Mouse (Mus musculus) limb, embryonic 15.5 days (tissue): ENCODE results near the gene Sdsl. TPM values are rescaled to one million over a fixed set of nuclear protein-coding genes. Genes with fewer than 3 reads are reported as not detected.
"Not testable (repeated sequence)": the region's sequence is repeated elsewhere in the genome, so short reads cannot be mapped to it uniquely, and the experiment has no call there.

Experiments used
- ATAC-seq: fragments of 200-750 bp; cut with Nextera tagmentation; 2 replicates; pipeline ENCODE4 v1.8.0; 2017; ENCODE audit warnings: low read depth, moderate TSS enrichment; ENCODE audit not compliant: insufficient number of reproducible peaks, low FRiP score, low TSS enrichment
- H3K27ac ChIP-seq: fragments of 300-500 bp; sonication (generic); 2 replicates; pipeline ENCODE4 v1.5.1; 2015; ENCODE audit warnings: moderate library complexity, mild to moderate bottlenecking, inconsistent platforms
- H3K27me3 ChIP-seq: fragments of 300-500 bp; sonication (generic); 2 replicates; pipeline ENCODE4 v1.6.1; 2015; ENCODE audit warnings: inconsistent platforms
- H3K36me3 ChIP-seq: fragments of 300-500 bp; sonication (generic); 2 replicates; pipeline ENCODE4 v1.6.1; 2015; ENCODE audit warnings: inconsistent platforms
- H3K4me1 ChIP-seq: fragments of 300-500 bp; sonication (generic); 2 replicates; pipeline ENCODE4 v1.6.1; 2015; ENCODE audit warnings: inconsistent platforms
- H3K4me2 ChIP-seq: fragments of 300-500 bp; sonication (generic); 2 replicates; pipeline ENCODE4 v1.6.1; 2015; ENCODE audit warnings: mild to moderate bottlenecking, inconsistent platforms
- H3K4me3 ChIP-seq: fragments of 300-500 bp; sonication (generic); 2 replicates; pipeline ENCODE4 v1.5.1; 2015; ENCODE audit warnings: mild to moderate bottlenecking, inconsistent platforms
- H3K9ac ChIP-seq: fragments of 300-500 bp; sonication (generic); 2 replicates; pipeline ENCODE4 v1.6.1; 2015; ENCODE audit warnings: inconsistent platforms
- H3K9me3 ChIP-seq: fragments of 300-500 bp; sonication (generic); 2 replicates; pipeline ENCODE4 v1.6.1; 2016; ENCODE audit warnings: inconsistent platforms
- WGBS: fragments of 180-500 bp; shearing (Covaris S2); methylation state at CpG from one replicate; pipeline ENCODE4 v1.1.7; 2015; 5-methylcytosine and 5-hydroxymethylcytosine counted together
- polyA plus RNA-seq: library from polyadenylated mRNA; unstranded; fragments of >200 nt; fragmentation: Nextera tagmentation; extraction: Ambion mirVana; gene quantifications from 2 replicates; pipeline ENCODE4 v1.2.1, GENCODE M21; 2015

Sdsl gene
- polyA plus RNA-seq, 1 experiment from 2014 or later: 0.95 TPM

GRCm38 (mm10) chr5:120505781-120506180 lies 33.2 kb upstream of the Sdsl start:
- Histone ChIP-seq H3K27me3 (no peaks in the 10 kb centered on the region), H3K9me3 (no peaks in the 10 kb centered on the region), H3K27ac (no peak overlapping the region), H3K9ac (no peak overlapping the region), H3K4me3 (no peak overlapping the region), H3K36me3 (no peaks in the 10 kb centered on the region), H3K4me2 (peak overlapping the region; percentile 23; the same call in 1 of the 2 replicates), H3K4me1 (peaks cover 34% of the 10 kb centered on the region)
- ATAC-seq: no peak
- 63% methylated on average over 9 of the region's 9 CpGs for WGBS

- H3K4me3 ChIP-seq: no peak overlapping the region
- H3K36me3 ChIP-seq: no peaks in the 10 kb centered on the region
- WGBS: 17% methylated on average over 16 of the region's 16 CpGs
- H3K27ac ChIP-seq: no peak overlapping the region
- H3K9me3 ChIP-seq: no peaks in the 10 kb centered on the region
- H3K27me3 ChIP-seq: no peaks in the 10 kb centered on the region
- H3K4me2 ChIP-seq: peak overlapping the region; percentile 23; the same call in 1 of the 2 replicates
- peaks cover 31% of the 10 kb centered on the region for H3K4me1 ChIP-seq
- ATAC-seq: no peak
- no peak overlapping the region for H3K9ac ChIP-seq
Observed at GRCm38 (mm10) chr5:120505368-120505767, 32.8 kb upstream of the Sdsl start.

- Histone ChIP-seq H3K36me3 (0 out of 2 replicates have a peak, but pooled peaks cover 6% of the 10 kb centered on the region), H3K4me3 (peak within 1 kb of the TSS; percentile 81), H3K9ac (peak within 1 kb of the TSS; percentile 83), H3K27ac (no peak within 1 kb of the TSS), H3K9me3 (no peaks in the 10 kb centered on the region), H3K4me1 (peaks cover 31% of the 10 kb centered on the region), H3K27me3 (no peaks in the 10 kb centered on the region), H3K4me2 (peak within 1 kb of the TSS; percentile 91)
- ATAC-seq: peak; percentile 49; the same call in 1 of the 2 replicates
- 0% methylated on average over 50 of the region's 55 CpGs for WGBS
Observed at GRCm38 (mm10) chr5:120503144-120503795, 30.7 kb upstream of the Sdsl start, which contains the start of gene Plbd2. Gene Plbd2 (minus strand): TSS chr5:120503625.

GRCm38 (mm10) chr5:120502675-120503143 lies 30.1 kb upstream of the Sdsl start:
- H3K9me3 ChIP-seq: no peaks in the 10 kb centered on the region
- H3K27me3 ChIP-seq: no peaks in the 10 kb centered on the region
- H3K27ac ChIP-seq: no peak overlapping the region
- peaks cover 31% of the 10 kb centered on the region for H3K4me1 ChIP-seq
- peak overlapping the region; percentile 91 for H3K4me2 ChIP-seq
- peak overlapping the region; percentile 83 for H3K9ac ChIP-seq
- peak overlapping the region; percentile 81 for H3K4me3 ChIP-seq
- H3K36me3 ChIP-seq: 0 out of 2 replicates have a peak, but pooled peaks cover 6% of the 10 kb centered on the region
- 8% methylated on average over 12 of the region's 12 CpGs for WGBS
- no peak for ATAC-seq

- peaks cover 31% of the 10 kb centered on the region for H3K4me1 ChIP-seq
- H3K9me3 ChIP-seq: no peaks in the 10 kb centered on the region
- H3K36me3 ChIP-seq: 0 out of 2 replicates have a peak, but pooled peaks cover 6% of the 10 kb centered on the region
- H3K27me3 ChIP-seq: no peaks in the 10 kb centered on the region
- peak overlapping the region; percentile 91 for H3K4me2 ChIP-seq
- peak overlapping the region; percentile 81 for H3K4me3 ChIP-seq
- WGBS: 59% methylated on average over 9 of the region's 9 CpGs
- H3K9ac ChIP-seq: 0 out of 2 replicates have a peak overlapping the region, but pooled peaks have one; percentile 83
- no peak overlapping the region for H3K27ac ChIP-seq
- no peak for ATAC-seq
Observed at GRCm38 (mm10) chr5:120502147-120502621, 29.6 kb upstream of the Sdsl start.

- H3K4me2 ChIP-seq, H3K9ac ChIP-seq, H3K9me3 ChIP-seq, ATAC-seq, H3K27ac ChIP-seq, H3K4me3 ChIP-seq, H3K27me3 ChIP-seq: not testable (repeated sequence)
- 88% methylated on average over 9 of the region's 9 CpGs for WGBS
- Histone ChIP-seq H3K4me1 (peaks cover 24% of the 10 kb centered on the region), H3K36me3 (0 out of 2 replicates have a peak, but pooled peaks cover 14% of the 10 kb centered on the region)
Observed at GRCm38 (mm10) chr5:120500609-120501008, 28.0 kb upstream of the Sdsl start.

- no peak for ATAC-seq
- H3K9ac ChIP-seq: no peak overlapping the region
- H3K27me3 ChIP-seq: no peaks in the 10 kb centered on the region
- 70% methylated on average over 4 of the region's 4 CpGs for WGBS
- H3K36me3 ChIP-seq: peaks cover 26% of the 10 kb centered on the region; the same call in 1 of the 2 replicates
- H3K9me3 ChIP-seq: no peaks in the 10 kb centered on the region
- H3K27ac ChIP-seq: no peak overlapping the region
- H3K4me3 ChIP-seq: no peak overlapping the region
- H3K4me2 ChIP-seq: no peak overlapping the region
- peaks cover 18% of the 10 kb centered on the region for H3K4me1 ChIP-seq
Observed at GRCm38 (mm10) chr5:120499202-120499601, 26.6 kb upstream of the Sdsl start.

- no peak for ATAC-seq
- Histone ChIP-seq H3K4me1 (peaks cover 7% of the 10 kb centered on the region), H3K9ac (no peak overlapping the region), H3K9me3 (no peaks in the 10 kb centered on the region), H3K27ac (no peak overlapping the region), H3K4me3 (no peak overlapping the region), H3K36me3 (peaks cover 47% of the 10 kb centered on the region), H3K27me3 (no peaks in the 10 kb centered on the region), H3K4me2 (no peak overlapping the region)
- WGBS: 82% methylated on average over 3 of the region's 3 CpGs
Observed at GRCm38 (mm10) chr5:120497071-120497470, 24.5 kb upstream of the Sdsl start.

GRCm38 (mm10) chr5:120495703-120496226 lies 23.2 kb upstream of the Sdsl start:
- no peaks in the 10 kb centered on the region for H3K27me3 ChIP-seq
- H3K9me3 ChIP-seq: no peaks in the 10 kb centered on the region
- H3K4me3 ChIP-seq: no peak overlapping the region
- H3K36me3 ChIP-seq: peaks cover 54% of the 10 kb centered on the region
- WGBS: 78% methylated on average over 13 of the region's 13 CpGs
- no peak overlapping the region for H3K27ac ChIP-seq
- H3K9ac ChIP-seq: no peak overlapping the region
- H3K4me2 ChIP-seq: no peak overlapping the region
- ATAC-seq: no peak
- no peaks in the 10 kb centered on the region for H3K4me1 ChIP-seq

GRCm38 (mm10) chr5:120495064-120495702 lies 22.6 kb upstream of the Sdsl start:
- H3K4me3 ChIP-seq: no peak overlapping the region
- no peaks in the 10 kb centered on the region for H3K4me1 ChIP-seq
- H3K9ac ChIP-seq: no peak overlapping the region
- peaks cover 56% of the 10 kb centered on the region for H3K36me3 ChIP-seq
- H3K9me3 ChIP-seq: no peaks in the 10 kb centered on the region
- no peak overlapping the region for H3K27ac ChIP-seq
- 73% methylated on average over 10 of the region's 10 CpGs for WGBS
- H3K27me3 ChIP-seq: no peaks in the 10 kb centered on the region
- H3K4me2 ChIP-seq: no peak overlapping the region
- ATAC-seq: no peak

- Histone ChIP-seq H3K27ac (no peak overlapping the region), H3K9ac (no peak overlapping the region), H3K4me3 (no peak overlapping the region), H3K27me3 (no peaks in the 10 kb centered on the region), H3K4me2 (no peak overlapping the region), H3K4me1 (no peaks in the 10 kb centered on the region), H3K9me3 (no peaks in the 10 kb centered on the region), H3K36me3 (peaks cover 62% of the 10 kb centered on the region)
- WGBS: 87% methylated on average over 9 of the region's 9 CpGs
- ATAC-seq: no peak
Observed at GRCm38 (mm10) chr5:120493873-120494395, 21.3 kb upstream of the Sdsl start.
